Comparison of ENCODE assay signal across 16 mouse cellular contexts in genomic region chr4:97948250-97948649, GRCm38 (mm10).
DNase-seq lines count a peak whose midpoint lies in the region; ATAC-seq and TF ChIP-seq lines count a peak whose summit lies in the region.
"Had no signal": no experiment of that assay in that cellular context is flagged by ENCODE, and none has a peak within 500 bp of the region (broad histone marks: within the 10 kb centered on the region; RNA-seq: fewer than 3 reads in every experiment).

No protein-coding gene starts in this region.

- H3K4me1 ChIP-seq in forebrain, embryonic 12.5 days: peaks cover 31% of the 10 kb centered on the region
- H3K4me1 ChIP-seq in hindbrain, embryonic 15.5 days (replicated peaks): peaks cover 34% of the 10 kb centered on the region
- H3K4me1 ChIP-seq in neural tube, embryonic 13.5 days (replicated peaks): peaks cover 58% of the 10 kb centered on the region
- H3K4me1 ChIP-seq in stomach, postnatal 0 days (replicated peaks; ENCODE audit: control insufficient read depth, insufficient read depth): no peaks in the 10 kb centered on the region

- no peaks in the 10 kb centered on the region for H3K36me3 ChIP-seq in forebrain, embryonic 12.5 days (replicated peaks)
- no peaks in the 10 kb centered on the region for H3K36me3 ChIP-seq in hindbrain, embryonic 15.5 days
- H3K36me3 ChIP-seq in neural tube, embryonic 13.5 days: no peaks in the 10 kb centered on the region
- no peaks in the 10 kb centered on the region for H3K36me3 ChIP-seq in stomach, postnatal 0 days (ENCODE audit: control insufficient read depth, insufficient read depth, low read length)
- H3K36me3 ChIP-seq: intestine, embryonic 15.5 days; lung, embryonic 15.5 days; stomach, embryonic 15.5 days had no signal

- H3K9me3 ChIP-seq in forebrain, embryonic 12.5 days: no peaks in the 10 kb centered on the region
- no peaks in the 10 kb centered on the region for H3K9me3 ChIP-seq in hindbrain, embryonic 15.5 days
- H3K9me3 ChIP-seq in neural tube, embryonic 13.5 days: no peaks in the 10 kb centered on the region
- H3K9me3 ChIP-seq in stomach, postnatal 0 days (ENCODE audit: control insufficient read depth, low read length): no peaks in the 10 kb centered on the region
- H3K9me3 ChIP-seq: intestine, embryonic 15.5 days; lung, embryonic 15.5 days; stomach, embryonic 15.5 days had no signal

- no peaks in the 10 kb centered on the region for H3K27me3 ChIP-seq in forebrain, embryonic 12.5 days
- no peaks in the 10 kb centered on the region for H3K27me3 ChIP-seq in hindbrain, embryonic 15.5 days
- H3K27me3 ChIP-seq in neural tube, embryonic 13.5 days: no peaks in the 10 kb centered on the region
- no peaks in the 10 kb centered on the region for H3K27me3 ChIP-seq in stomach, postnatal 0 days (ENCODE audit: control insufficient read depth, insufficient read depth, low read length)
- H3K27me3 ChIP-seq: intestine, embryonic 15.5 days; lung, embryonic 15.5 days; stomach, embryonic 15.5 days had no signal

- peak; percentile 84 for ATAC-seq in forebrain, embryonic 12.5 days (ENCODE audit: low FRiP score)
- ATAC-seq in hindbrain, embryonic 15.5 days (ENCODE audit: low FRiP score, low read depth): peak; percentile 55
- ATAC-seq in neural tube, embryonic 13.5 days (ENCODE audit: low read depth): peak; percentile 64; the same call in 1 of the 2 replicates
- no peak for ATAC-seq in stomach, postnatal 0 days (ENCODE audit: low FRiP score, low TSS enrichment)
- ATAC-seq: intestine, embryonic 15.5 days had no signal

- no peak for TF ChIP-seq CTCF in stomach, postnatal 0 days (IDR thresholded peaks at IDR 0.05; ENCODE audit: low read depth)

- WGBS in forebrain, embryonic 12.5 days: 16% methylated on average over 8 of the region's 8 CpGs
- WGBS in hindbrain, embryonic 15.5 days: 8% methylated on average over 8 of the region's 8 CpGs
- 29% methylated on average over 8 of the region's 8 CpGs for WGBS in neural tube, embryonic 13.5 days
- 42% methylated on average over 8 of the region's 8 CpGs for WGBS in stomach, postnatal 0 days

- no peak overlapping the region for H3K9ac ChIP-seq in forebrain, embryonic 12.5 days
- 0 out of 2 replicates have a peak overlapping the region, but pooled peaks have one; percentile 10 for H3K9ac ChIP-seq in hindbrain, embryonic 15.5 days
- no peak overlapping the region for H3K9ac ChIP-seq in neural tube, embryonic 13.5 days
- H3K9ac ChIP-seq in stomach, postnatal 0 days (ENCODE audit: low read length): no peak overlapping the region
- H3K9ac ChIP-seq: intestine, embryonic 15.5 days; lung, embryonic 15.5 days; stomach, embryonic 15.5 days had no signal

- H3K4me3 ChIP-seq in forebrain, embryonic 12.5 days (replicated peaks): no peak overlapping the region
- H3K4me3 ChIP-seq in hindbrain, embryonic 15.5 days: no peak overlapping the region
- no peak overlapping the region for H3K4me3 ChIP-seq in neural tube, embryonic 13.5 days
- H3K4me3 ChIP-seq in stomach, postnatal 0 days (ENCODE audit: low read depth, low read length): no peak overlapping the region
- H3K4me3 ChIP-seq: erythroblast, embryonic 14.5 days; intestine, embryonic 15.5 days; left cerebral cortex, adult 2 months; lung, embryonic 15.5 days; stomach, embryonic 15.5 days had no signal

- H3K27ac ChIP-seq in forebrain, embryonic 12.5 days: peak overlapping the region; percentile 66; the same call in 1 of the 2 replicates
- H3K27ac ChIP-seq in hindbrain, embryonic 15.5 days (replicated peaks): peak overlapping the region; percentile 69
- H3K27ac ChIP-seq in neural tube, embryonic 13.5 days (replicated peaks): peak overlapping the region; percentile 61
- H3K27ac ChIP-seq in stomach, postnatal 0 days (replicated peaks): no peak overlapping the region
- H3K27ac ChIP-seq: intestine, embryonic 15.5 days; left cerebral cortex, adult 2 months; lung, embryonic 15.5 days; stomach, embryonic 15.5 days had no signal

- TF ChIP-seq EP300 in stomach, postnatal 0 days (optimal IDR thresholded peaks at IDR 0.05): no peak

- intact Hi-C loops in heart, postnatal 14 days (cut with DNase I): no loop called here

- DNase-seq in embryo, embryonic 11 days: peak; percentile 39
- no peak for DNase-seq in right cerebral cortex, postnatal 10 days (ENCODE audit: low spot score in 2 of 2)
- DNase-seq in heart, postnatal 14 days: no peak
- no peak for DNase-seq in stomach, postnatal 0 days (ENCODE audit: low spot score)
- DNase-seq: cerebellum, postnatal 10 days; gastrocnemius, postnatal 10 days; kidney, postnatal 25 days had no signal

- H3K4me2 ChIP-seq in forebrain, embryonic 12.5 days: no peak overlapping the region
- H3K4me2 ChIP-seq in hindbrain, embryonic 15.5 days: peak overlapping the region; percentile 29; the same call in 1 of the 2 replicates
- H3K4me2 ChIP-seq in neural tube, embryonic 13.5 days: no peak overlapping the region
- no peak overlapping the region for H3K4me2 ChIP-seq in stomach, postnatal 0 days (replicated peaks; ENCODE audit: low read depth)
- H3K4me2 ChIP-seq: heart, embryonic 11.5 days; intestine, embryonic 15.5 days; lung, embryonic 15.5 days; stomach, embryonic 15.5 days had no signal
